Mouse (Mus musculus): ENCODE data around the gene Rcc2. TPM values are rescaled to one million over a fixed set of nuclear protein-coding genes. Genes with fewer than 3 reads are reported as not detected.

Rcc2 gene
- polyA plus RNA-seq, 1 experiment from 2014 or later = 32.8 TPM

DNA sequence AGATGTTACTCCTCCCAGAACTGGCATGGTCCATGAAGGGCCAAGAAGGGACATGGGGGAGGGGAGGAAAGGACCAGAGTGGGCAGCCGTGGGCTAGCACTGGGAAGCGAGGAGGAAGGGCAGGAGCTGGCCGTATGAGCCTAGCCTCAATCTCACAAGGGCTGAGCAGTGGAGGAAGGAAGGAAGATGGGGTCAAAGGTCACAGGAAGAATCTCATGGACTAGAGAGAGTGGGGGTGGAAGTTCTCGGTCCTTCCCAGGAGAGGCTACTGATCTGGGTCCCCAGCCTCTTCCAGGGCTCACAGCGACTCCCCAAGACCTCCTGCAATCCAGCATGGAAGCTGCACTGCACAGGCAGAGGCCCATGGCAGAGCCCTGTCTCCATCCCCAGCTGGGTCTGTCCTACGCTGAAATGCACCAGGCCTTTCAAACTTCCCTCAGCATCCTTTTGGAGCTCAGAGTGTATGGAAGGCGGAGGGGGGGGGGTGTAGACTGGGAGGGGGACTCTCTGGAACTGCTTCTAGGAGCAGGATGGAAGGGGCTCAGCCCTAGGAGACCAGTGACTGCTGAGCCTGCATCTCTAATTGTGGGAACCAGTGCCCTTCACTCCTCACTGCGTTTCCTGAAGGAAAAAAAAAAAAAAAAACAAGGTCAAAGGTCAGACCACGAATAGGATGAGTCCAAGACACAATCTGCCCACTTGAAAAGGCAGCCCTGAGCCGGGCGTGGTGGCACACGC, 26.6 kb upstream of the Rcc2 start:
- Histone ChIP-seq H3K4me3 (no peak overlapping the region), H3K9ac (no peak overlapping the region), H3K4me1 (no peaks in the 10 kb centered on the region), H3K36me3 (no peaks in the 10 kb centered on the region), H3K27me3 (no peaks in the 10 kb centered on the region), H3K4me2 (replicated peaks) (no peak overlapping the region), H3K27ac (no peak overlapping the region), H3K9me3 (no peaks in the 10 kb centered on the region)
- 66% methylated on average over 12 of the region's 12 CpGs for WGBS
- ATAC-seq (ENCODE audit: low FRiP score, low read depth) = no peak

GRCm38 (mm10) chr4:140674345-140674926, 25.9 kb upstream of the Rcc2 start:
- 31% methylated on average over 13 of the region's 13 CpGs for WGBS
- H3K9ac ChIP-seq = no peak overlapping the region
- H3K9me3 ChIP-seq = no peaks in the 10 kb centered on the region
- H3K4me2 ChIP-seq (replicated peaks) = no peak overlapping the region
- peak; percentile 55; the same call in 1 of the 2 replicates for ATAC-seq (ENCODE audit: low FRiP score, low read depth)
- no peak overlapping the region for H3K27ac ChIP-seq
- H3K4me1 ChIP-seq = 0 out of 2 replicates have a peak, but pooled peaks cover under 1% of the 10 kb centered on the region
- no peaks in the 10 kb centered on the region for H3K36me3 ChIP-seq
- H3K4me3 ChIP-seq = no peak overlapping the region
- no peaks in the 10 kb centered on the region for H3K27me3 ChIP-seq

- Histone ChIP-seq H3K4me1 (peaks cover 9% of the 10 kb centered on the region), H3K4me2 (replicated peaks) (no peak overlapping the region), H3K36me3 (no peaks in the 10 kb centered on the region), H3K9ac (no peak overlapping the region), H3K27me3 (no peaks in the 10 kb centered on the region), H3K9me3 (no peaks in the 10 kb centered on the region), H3K27ac (no peak overlapping the region), H3K4me3 (no peak overlapping the region)
- 11% methylated on average over 5 of the region's 5 CpGs for WGBS
- no peak for ATAC-seq (ENCODE audit: low FRiP score, low read depth)
Measured at GRCm38 (mm10) chr4:140679038-140679437, 21.3 kb upstream of the Rcc2 start.

GRCm38 (mm10) chr4:140679723-140680380, 20.5 kb upstream of the Rcc2 start:
- WGBS = 33% methylated on average over 15 of the region's 18 CpGs
- H3K27ac ChIP-seq = no peak overlapping the region
- no peak overlapping the region for H3K4me3 ChIP-seq
- no peak for ATAC-seq (ENCODE audit: low FRiP score, low read depth)
- H3K9me3 ChIP-seq = no peaks in the 10 kb centered on the region
- H3K9ac ChIP-seq = no peak overlapping the region
- H3K4me1 ChIP-seq = peaks cover 17% of the 10 kb centered on the region
- H3K36me3 ChIP-seq = no peaks in the 10 kb centered on the region
- H3K27me3 ChIP-seq = no peaks in the 10 kb centered on the region
- peak overlapping the region; percentile 37 for H3K4me2 ChIP-seq (replicated peaks)

- no peaks in the 10 kb centered on the region for H3K36me3 ChIP-seq
- H3K27ac ChIP-seq = no peak overlapping the region
- H3K4me1 ChIP-seq = peaks cover 20% of the 10 kb centered on the region
- ATAC-seq (ENCODE audit: low FRiP score, low read depth) = no peak
- 40% methylated on average over 8 of the region's 8 CpGs for WGBS
- H3K9me3 ChIP-seq = no peaks in the 10 kb centered on the region
- no peak overlapping the region for H3K4me2 ChIP-seq (replicated peaks)
- H3K9ac ChIP-seq = no peak overlapping the region
- H3K4me3 ChIP-seq = no peak overlapping the region
- H3K27me3 ChIP-seq = 0 out of 2 replicates have a peak, but pooled peaks cover 3% of the 10 kb centered on the region
Measured at GRCm38 (mm10) chr4:140680731-140681397, 19.5 kb upstream of the Rcc2 start.

DNA sequence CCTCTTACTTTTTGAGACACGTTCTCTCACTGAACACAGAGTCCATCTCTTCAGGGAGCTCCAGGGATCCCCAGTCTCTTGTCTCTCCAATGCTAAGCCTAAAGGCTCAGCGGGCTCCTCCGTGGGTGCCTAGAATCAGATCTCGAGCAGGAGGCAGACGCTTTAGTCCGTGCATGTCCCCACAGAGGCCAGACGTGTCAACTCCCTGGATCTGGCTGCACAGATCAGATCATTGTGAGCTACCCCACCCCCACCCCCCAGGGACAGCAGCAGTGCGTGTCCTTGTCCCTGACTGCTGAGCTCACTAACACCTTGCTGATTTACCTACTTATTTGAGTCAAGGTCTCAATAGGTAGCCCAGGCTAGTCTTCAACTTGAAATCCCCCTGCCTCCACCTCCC, 16.7 kb upstream of the Rcc2 start:
- H3K9me3 ChIP-seq = no peaks in the 10 kb centered on the region
- no peak overlapping the region for H3K9ac ChIP-seq
- H3K27me3 ChIP-seq = 0 out of 2 replicates have a peak, but pooled peaks cover 4% of the 10 kb centered on the region
- H3K36me3 ChIP-seq = no peaks in the 10 kb centered on the region
- H3K27ac ChIP-seq = no peak overlapping the region
- H3K4me3 ChIP-seq = no peak overlapping the region
- 24% methylated on average over 8 of the region's 8 CpGs for WGBS
- no peak for ATAC-seq (ENCODE audit: low FRiP score, low read depth)
- peak overlapping the region; percentile 60 for H3K4me2 ChIP-seq (replicated peaks)
- H3K4me1 ChIP-seq = peaks cover 23% of the 10 kb centered on the region

GRCm38 (mm10) chr4:140684141-140684871, 16.0 kb upstream of the Rcc2 start:
- peak; percentile 60 for ATAC-seq (ENCODE audit: low FRiP score, low read depth)
- whole genome bisulfite sequencing = 1% methylated on average over 16 of the region's 16 CpGs

DNA sequence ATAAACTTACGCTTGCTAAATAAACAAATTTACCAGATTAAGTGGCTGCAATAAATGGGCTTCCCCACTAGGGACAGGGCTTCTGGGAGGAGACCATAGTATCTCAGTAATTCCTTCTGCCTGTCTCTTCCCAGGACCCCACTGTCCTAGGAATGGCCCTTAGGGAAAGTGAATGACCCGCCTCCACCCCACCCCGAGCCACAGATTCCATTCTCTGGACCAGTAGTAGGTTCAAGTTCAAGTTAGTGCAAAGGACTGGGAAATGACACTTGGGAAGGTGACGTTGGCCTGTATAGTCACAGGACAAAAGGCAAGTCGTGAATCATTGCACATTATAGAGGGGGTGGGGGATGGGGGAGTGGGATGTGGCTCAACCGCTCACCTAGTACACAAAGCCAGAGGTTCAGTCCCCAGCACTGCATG, 15.4 kb upstream of the Rcc2 start:
- Histone ChIP-seq H3K4me3 (no peak overlapping the region), H3K36me3 (no peaks in the 10 kb centered on the region), H3K27ac (no peak overlapping the region), H3K4me2 (replicated peaks) (peak overlapping the region; percentile 60), H3K27me3 (0 out of 2 replicates have a peak, but pooled peaks cover 4% of the 10 kb centered on the region), H3K4me1 (peaks cover 20% of the 10 kb centered on the region), H3K9ac (no peak overlapping the region), H3K9me3 (no peaks in the 10 kb centered on the region)
- WGBS = 17% methylated on average over 6 of the region's 6 CpGs
- no peak; the same call in 1 of the 2 replicates for ATAC-seq (ENCODE audit: low FRiP score, low read depth)

More at GRCm38 (mm10) chr4:140684141-140684871, 16.0 kb upstream of the Rcc2 start:
- H3K9me3 ChIP-seq = no peaks in the 10 kb centered on the region
- no peak overlapping the region for H3K27ac ChIP-seq
- H3K27me3 ChIP-seq = 0 out of 2 replicates have a peak, but pooled peaks cover 4% of the 10 kb centered on the region
- peaks cover 23% of the 10 kb centered on the region for H3K4me1 ChIP-seq
- no peaks in the 10 kb centered on the region for H3K36me3 ChIP-seq
- peak overlapping the region; percentile 17 for H3K4me3 ChIP-seq
- H3K9ac ChIP-seq = peak overlapping the region; percentile 32; the same call in 1 of the 2 replicates
- peak overlapping the region; percentile 60 for H3K4me2 ChIP-seq (replicated peaks)

DNA sequence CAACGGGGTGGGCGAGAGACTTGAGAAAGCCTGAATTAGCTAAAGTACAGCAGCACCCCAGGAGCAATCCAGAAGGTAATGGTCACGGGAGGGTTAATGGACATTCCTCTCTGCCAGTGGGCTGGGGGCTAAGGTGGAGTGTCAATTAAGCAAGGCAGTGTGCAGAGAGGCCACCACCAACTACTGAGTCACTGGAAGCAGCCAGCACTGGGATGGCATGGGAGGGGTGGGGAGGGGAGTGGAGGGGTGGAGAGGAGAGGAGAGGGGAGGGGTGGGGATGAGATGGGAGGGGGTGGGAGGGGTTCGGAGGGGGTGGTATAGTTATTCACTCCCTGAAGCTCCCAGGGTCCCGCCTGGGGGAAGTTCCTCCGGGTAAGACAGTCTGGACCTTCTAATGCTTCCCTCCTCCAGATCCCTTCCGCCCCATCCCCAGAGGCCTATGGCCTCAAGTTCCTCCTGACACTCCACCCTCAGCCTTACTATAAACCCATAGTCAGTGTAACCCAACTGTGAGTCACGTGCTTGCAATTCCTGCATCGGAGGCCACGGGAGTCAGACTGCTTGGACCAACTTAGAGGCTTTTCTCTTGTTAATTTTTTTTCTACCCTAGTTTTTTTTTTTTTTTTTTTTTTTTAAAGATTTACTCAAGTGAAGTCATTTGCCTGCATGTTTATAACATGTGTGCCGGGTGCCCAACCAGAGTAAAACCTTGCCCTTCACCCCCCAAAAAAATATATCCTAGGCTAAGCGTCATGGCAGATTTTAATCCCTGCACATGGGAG, 12.1 kb upstream of the Rcc2 start:
- Histone ChIP-seq H3K4me1 (peaks cover 26% of the 10 kb centered on the region), H3K27ac (no peak overlapping the region), H3K4me3 (no peak overlapping the region), H3K9me3 (no peaks in the 10 kb centered on the region), H3K36me3 (no peaks in the 10 kb centered on the region), H3K9ac (no peak overlapping the region), H3K4me2 (replicated peaks) (no peak overlapping the region), H3K27me3 (0 out of 2 replicates have a peak, but pooled peaks cover 4% of the 10 kb centered on the region)
- 40% methylated on average over 12 of the region's 12 CpGs for WGBS
- ATAC-seq (ENCODE audit: low FRiP score, low read depth) = no peak

GRCm38 (mm10) chr4:140688826-140689425, 11.4 kb upstream of the Rcc2 start:
- no peak overlapping the region for H3K4me3 ChIP-seq
- H3K4me2 ChIP-seq (replicated peaks) = no peak overlapping the region
- H3K9me3 ChIP-seq = no peaks in the 10 kb centered on the region
- 0 out of 2 replicates have a peak, but pooled peaks cover 4% of the 10 kb centered on the region for H3K27me3 ChIP-seq
- WGBS = 75% methylated on average over 5 of the region's 5 CpGs
- H3K36me3 ChIP-seq = no peaks in the 10 kb centered on the region
- no peak for ATAC-seq (ENCODE audit: low FRiP score, low read depth)
- peaks cover 20% of the 10 kb centered on the region for H3K4me1 ChIP-seq
- no peak overlapping the region for H3K27ac ChIP-seq
- H3K9ac ChIP-seq = no peak overlapping the region
